9 mouse cellular contexts compared by ENCODE assay signal in genomic region chr6:101046755-101047154, GRCm38 (mm10).
DNase-seq lines count a peak whose midpoint lies in the region; ATAC-seq and TF ChIP-seq lines count a peak whose summit lies in the region.
"Had no signal": no experiment of that assay in that cellular context is flagged by ENCODE, and none has a peak within 500 bp of the region (broad histone marks: within the 10 kb centered on the region; RNA-seq: fewer than 3 reads in every experiment).

No protein-coding gene starts in this region.

- peak; percentile 10 for DNase-seq in embryo, embryonic 11 days
- DNase-seq in embryo, embryonic 10.5 days (ENCODE audit: low spot score): no peak
- peak; percentile 73 for DNase-seq in Muller cell, postnatal 12 days (ENCODE audit: inconsistent ontology term)
- peak; percentile 6 to 18 for DNase-seq in gastrocnemius, postnatal 36 days
- DNase-seq in layer of hippocampus, adult 2 months (ENCODE audit: low spot score in 2 of 2): no peak
- no peak for DNase-seq in cerebellum, adult 18-20 months
- DNase-seq: cerebellum, postnatal 36 days had no signal

- H3K4me2 ChIP-seq in midbrain, embryonic 12.5 days (replicated peaks): no peak overlapping the region

- peaks cover 22% of the 10 kb centered on the region for H3K4me1 ChIP-seq in midbrain, embryonic 12.5 days

- intact Hi-C loops in gastrocnemius, postnatal 36 days (cut with DNase I): no loop called here

- no peak for TF ChIP-seq CTCF in layer of hippocampus, adult 2 months (conservative IDR thresholded peaks at IDR 0.05)

- peaks cover 11% of the 10 kb centered on the region for H3K27me3 ChIP-seq in midbrain, embryonic 12.5 days

- peak; percentile 68 for ATAC-seq in midbrain, embryonic 12.5 days (ENCODE audit: low FRiP score, low read depth)
- ATAC-seq in inflammation-experienced regulatory T-cells, adult 6 months: no peak

- 55% methylated on average over 6 of the region's 6 CpGs for WGBS in midbrain, embryonic 12.5 days

- no peaks in the 10 kb centered on the region for H3K36me3 ChIP-seq in midbrain, embryonic 12.5 days

- H3K9ac ChIP-seq in midbrain, embryonic 12.5 days (replicated peaks): no peak overlapping the region

- no peaks in the 10 kb centered on the region for H3K9me3 ChIP-seq in midbrain, embryonic 12.5 days

- H3K4me3 ChIP-seq in midbrain, embryonic 12.5 days: no peak overlapping the region
- no peak overlapping the region for H3K4me3 ChIP-seq in layer of hippocampus, adult 2 months

- 0 out of 2 replicates have a peak overlapping the region, but pooled peaks have one; percentile 30 for H3K27ac ChIP-seq in midbrain, embryonic 12.5 days (replicated peaks)
- no peak overlapping the region for H3K27ac ChIP-seq in layer of hippocampus, adult 2 months

Comparison
In these comparisons a context has a peak if more than half of its experiments do, and no peak if none do; other contexts are left out.
1. DNase-seq: peak in embryo, embryonic 11 days (single experiment), Muller cell, postnatal 12 days (single experiment) and gastrocnemius, postnatal 36 days (2 of 2); none in embryo, embryonic 10.5 days (single experiment), layer of hippocampus, adult 2 months (0 of 2) and cerebellum, adult 18-20 months (0 of 2).